Comparison of ENCODE assay signal across 8 mouse cellular contexts in genomic region chr11:95337129-95337813, GRCm38 (mm10). TPM values are rescaled to one million over a fixed set of nuclear protein-coding genes. Genes with fewer than 3 reads are reported as not detected.
DNase-seq lines count a peak whose midpoint lies in the region; ATAC-seq and TF ChIP-seq lines count a peak whose summit lies in the region.

No protein-coding gene starts in this region.

- no peaks in the 10 kb centered on the region for H3K79me2 ChIP-seq in heart, adult 2 months (replicated peaks; ENCODE audit: control insufficient read depth, insufficient read depth, low read length)
- peaks cover 34% of the 10 kb centered on the region for H3K79me2 ChIP-seq in myocyte (ENCODE audit: control insufficient read depth, insufficient read depth)

- peaks cover 43% of the 10 kb centered on the region for H3K4me1 ChIP-seq in embryonic facial prominence, embryonic 10.5 days
- peaks cover 5% of the 10 kb centered on the region for H3K4me1 ChIP-seq in heart, adult 2 months (ENCODE audit: control insufficient read depth, insufficient read depth, low read length)
- peaks cover 86% of the 10 kb centered on the region for H3K4me1 ChIP-seq in liver, embryonic 13.5 days (replicated peaks)

- H3K36me3 ChIP-seq in embryonic facial prominence, embryonic 10.5 days (replicated peaks), result no peaks in the 10 kb centered on the region
- H3K36me3 ChIP-seq in heart, adult 2 months (ENCODE audit: control insufficient read depth, insufficient read depth, low read length), result no peaks in the 10 kb centered on the region; the same call in 1 of the 2 replicates
- H3K36me3 ChIP-seq in liver, embryonic 13.5 days, result peaks cover 24% of the 10 kb centered on the region
- no peaks in the 10 kb centered on the region for H3K36me3 ChIP-seq in myocyte (ENCODE audit: control insufficient read depth, insufficient read depth)
- H3K36me3 ChIP-seq in splenic B cell, adult 2 months (ENCODE audit: control insufficient read depth, insufficient read depth, low read length, poor library complexity, severe bottlenecking), result no peaks in the 10 kb centered on the region

- H3K27me3 ChIP-seq in embryonic facial prominence, embryonic 10.5 days (replicated peaks; ENCODE audit: low read depth, poor library complexity, severe bottlenecking), result peaks cover 6% of the 10 kb centered on the region; the same call in 1 of the 2 replicates
- no peaks in the 10 kb centered on the region for H3K27me3 ChIP-seq in heart, adult 2 months (ENCODE audit: control insufficient read depth, insufficient read depth, low read length)
- no peaks in the 10 kb centered on the region for H3K27me3 ChIP-seq in liver, embryonic 13.5 days
- no peaks in the 10 kb centered on the region for H3K27me3 ChIP-seq in myocyte (ENCODE audit: control insufficient read depth, insufficient read depth, insufficient read length)
- no peaks in the 10 kb centered on the region for H3K27me3 ChIP-seq in splenic B cell, adult 2 months (ENCODE audit: control insufficient read depth, insufficient read depth, low read length, poor library complexity, severe bottlenecking)

- TF ChIP-seq CTCF in heart, adult 2 months (IDR thresholded peaks at IDR 0.05), result no peak

- peak overlapping the region; percentile 86 for H3K4me2 ChIP-seq in liver, embryonic 13.5 days
- H3K4me2 ChIP-seq in myocyte (ENCODE audit: low read depth), result peak overlapping the region; percentile 76

- H3ac ChIP-seq in myocyte (ENCODE audit: control insufficient read depth, insufficient read length), result peak overlapping the region; percentile 10

- under 1% methylated on average over 50 of the region's 50 CpGs for WGBS in embryonic facial prominence, embryonic 10.5 days
- WGBS in heart, adult 2 months, result 1% methylated on average over 48 of the region's 50 CpGs
- under 1% methylated on average over 50 of the region's 50 CpGs for WGBS in liver, embryonic 13.5 days (ENCODE audit: insufficient replicate concordance)

- peak overlapping the region; percentile 93 for H3K4me3 ChIP-seq in embryonic facial prominence, embryonic 10.5 days
- H3K4me3 ChIP-seq in heart, adult 2 months, result peak overlapping the region; percentile 90
- peak overlapping the region; percentile 100 for H3K4me3 ChIP-seq in liver, embryonic 13.5 days (replicated peaks)
- peak overlapping the region; percentile 40 for H3K4me3 ChIP-seq in myocyte

- H3K9me3 ChIP-seq in embryonic facial prominence, embryonic 10.5 days, result no peaks in the 10 kb centered on the region
- H3K9me3 ChIP-seq in liver, embryonic 13.5 days (replicated peaks), result no peaks in the 10 kb centered on the region

- intact Hi-C loops in heart, adult 2 months (cut with DNase I), result loop anchor here (2.0 to 5.0 kb wide), 2 partner anchors 26 to 45 kb away; partner anchors contain the start of genes Kat7 and Slc35b1

- TF ChIP-seq POLR2A in heart, adult 2 months (IDR thresholded peaks at IDR 0.05; ENCODE audit: insufficient read depth, low read depth, low read length), result no peak
- TF ChIP-seq POLR2A in myocyte (IDR thresholded peaks at IDR 0.05; ENCODE audit: insufficient read length, low read depth), result no peak

- peak overlapping the region; percentile 67 for H3K9ac ChIP-seq in heart, adult 2 months (ENCODE audit: low read depth, low read length)
- H3K9ac ChIP-seq in liver, embryonic 13.5 days, result peak overlapping the region; percentile 100

- TF ChIP-seq EP300 in heart, adult 2 months (IDR thresholded peaks at IDR 0.05; ENCODE audit: insufficient read depth, low read depth, low read length), result no peak

- DNase-seq in cerebellum, postnatal 25 days, result peak; percentile 29 to 34
- no peak for DNase-seq in cerebellum, adult 9-11 months
- DNase-seq in embryonic facial prominence, embryonic 10.5 days (ENCODE audit: low spot score), result peak; percentile 84
- peak; percentile 70 to 81 for DNase-seq in heart, adult 2 months
- DNase-seq in kidney, adult 11 months, result peak; percentile 59
- peak; percentile 70 for DNase-seq in liver, embryonic 13.5 days
- DNase-seq in splenic B cell, adult 2 months (ENCODE audit: low read depth, low spot score), result peak; percentile 61

- ATAC-seq in liver, embryonic 13.5 days (ENCODE audit: low read depth), result peak; percentile 12

- peak overlapping the region; percentile 90 for H3K27ac ChIP-seq in embryonic facial prominence, embryonic 10.5 days (replicated peaks)
- H3K27ac ChIP-seq in heart, adult 2 months, result peak overlapping the region; percentile 79
- peak overlapping the region; percentile 100 for H3K27ac ChIP-seq in liver, embryonic 13.5 days

TF ChIP-seq in myocyte, 11 proteins besides CTCF, POLR2A, EP300 and RAD21:
- TF ChIP-seq MYOG (IDR thresholded peaks at IDR 0.05; ENCODE audit: control insufficient read depth in 1 of 3, insufficient read depth in 1 of 3, insufficient read length in 2 of 3, low read depth in 2 of 3), result peak in 1 of 3 experiments; percentile 48
- no peak for TF ChIP-seq TCF12 (IDR thresholded peaks at IDR 0.05; ENCODE audit: insufficient read depth, poor library complexity, severe bottlenecking)
- TF ChIP-seq USF1 (IDR thresholded peaks at IDR 0.05; ENCODE audit: low read depth), result no peak

RNA-seq across cellular contexts. Expression of gene Fam117a, which starts 0.5 kb away (rescaled TPM):
- polyA plus RNA-seq in embryonic facial prominence, embryonic 10.5 days (2016; fragmentation: Nextera tagmentation; extraction: Ambion mirVana), result 10.9 and 11.9 TPM in 2 replicates
- total RNA-seq in heart, adult 2 months (2021), result 1 to 10 TPM; 8.6 to 10.0 TPM
- 9.1 and 19.0 TPM in 2 replicates for polyA plus RNA-seq in heart, adult 2 months (2012; rRNA removed)
- polyA plus RNA-seq in liver, embryonic 13.5 days (2015; fragmentation: Nextera tagmentation; extraction: Ambion mirVana), result 58.0 and 64.5 TPM in 2 replicates
- polyA plus RNA-seq in myocyte (2012; fragmentation: generic; extraction: Trizol), result 9.7 TPM

RNA-seq across cellular contexts. Expression of gene Kat7, which starts 27.2 kb away (rescaled TPM):
- 84.2 and 96.8 TPM in 2 replicates for polyA plus RNA-seq in embryonic facial prominence, embryonic 10.5 days (2016; fragmentation: Nextera tagmentation; extraction: Ambion mirVana)
- total RNA-seq in heart, adult 2 months (2021), result 10 to 100 TPM; 25.9 to 28.6 TPM
- 19.8 and 31.4 TPM in 2 replicates for polyA plus RNA-seq in heart, adult 2 months (2012; rRNA removed)
- polyA plus RNA-seq in liver, embryonic 13.5 days (2015; fragmentation: Nextera tagmentation; extraction: Ambion mirVana), result 33.4 and 39.7 TPM in 2 replicates
- 52.2 TPM for polyA plus RNA-seq in myocyte (2012; fragmentation: generic; extraction: Trizol)

RNA-seq across cellular contexts. Expression of gene Slc35b1, which starts 47.2 kb away (rescaled TPM):
- polyA plus RNA-seq in embryonic facial prominence, embryonic 10.5 days (2016; fragmentation: Nextera tagmentation; extraction: Ambion mirVana), result 116 and 122 TPM in 2 replicates
- 10 to 100 TPM; 34.2 to 41.3 TPM for total RNA-seq in heart, adult 2 months (2021)
- 47.2 and 74.2 TPM in 2 replicates for polyA plus RNA-seq in heart, adult 2 months (2012; rRNA removed)
- polyA plus RNA-seq in liver, embryonic 13.5 days (2015; fragmentation: Nextera tagmentation; extraction: Ambion mirVana), result 54.7 and 58.1 TPM in 2 replicates
- polyA plus RNA-seq in myocyte (2012; fragmentation: generic; extraction: Trizol), result 66.7 TPM

Comparison
In these comparisons a context has a peak if more than half of its experiments do, and no peak if none do; other contexts are left out.
1. H3K4me3 ChIP-seq: peak in every context shown above with its lines; median percentile 100 in liver, embryonic 13.5 days; 93 in embryonic facial prominence, embryonic 10.5 days; 90 in heart, adult 2 months; 40 in myocyte.